Comparison of ENCODE assay signal across 14 mouse cellular contexts in genomic region chr7:90035396-90035795, GRCm38 (mm10).
"Had no signal": no experiment of that assay in that cellular context is flagged by ENCODE, and none has a peak within 500 bp of the region (broad histone marks: within the 10 kb centered on the region; RNA-seq: fewer than 3 reads in every experiment).

No protein-coding gene starts in this region.

- H3K9me3 ChIP-seq: limb, embryonic 15.5 days; midbrain, embryonic 12.5 days had no signal

- ATAC-seq: intestine, postnatal 0 days; midbrain, embryonic 16.5 days had no signal

- H3K27me3 ChIP-seq: limb, embryonic 15.5 days; midbrain, embryonic 12.5 days had no signal

- H3K4me1 ChIP-seq: midbrain, embryonic 12.5 days had no signal

- H3K4me3 ChIP-seq: left cerebral cortex, adult 2 months; limb, embryonic 15.5 days; midbrain, embryonic 12.5 days had no signal

- H3K27ac ChIP-seq: kidney, postnatal 0 days; left cerebral cortex, adult 2 months; limb, embryonic 15.5 days; midbrain, embryonic 12.5 days; stomach, postnatal 0 days had no signal

- H3K9ac ChIP-seq: limb, embryonic 15.5 days; midbrain, embryonic 12.5 days had no signal

- H3K4me2 ChIP-seq: limb, embryonic 15.5 days; midbrain, embryonic 12.5 days had no signal

- H3K36me3 ChIP-seq: limb, embryonic 15.5 days; midbrain, embryonic 12.5 days had no signal

- DNase-seq: kidney, adult 8-10 months; kidney, postnatal 36 days; lung, adult 18-20 months; lung, postnatal 10 days; lung, postnatal 4 days; right cerebral cortex, postnatal 14 days; thymus, postnatal 4 days had no signal
